Mouse (Mus musculus): ENCODE measurements around the gene Wnk2.

- no peak for TF ChIP-seq CTCF (conservative IDR thresholded peaks at IDR 0.05; ENCODE audit: low read length)
- no peak for TF ChIP-seq POU5F1 (IDR thresholded peaks at IDR 0.05; ENCODE audit: borderline replicate concordance, low read length)
- TF ChIP-seq NANOG (IDR thresholded peaks at IDR 0.05; ENCODE audit: borderline replicate concordance, low read length): no peak
These were observed 83.6 kb downstream of the Wnk2 start for GRCm38 (mm10) chr13:49064257-49064656.
